Mouse (Mus musculus) cerebellum, adult 2 months (tissue): Measurements from ENCODE around the gene Tmem186.

Experiments
- CTCF ChIP-seq: fragments of 200-500 bp; IDR thresholded peaks from 2 replicates; pipeline ENCODE4 v1.5.1; 2011; ENCODE audit warnings: low read depth, mild to moderate bottlenecking, control low read depth, low read length, moderate library complexity, borderline replicate concordance; ENCODE audit not compliant: insufficient read depth
- POLR2A ChIP-seq: fragments of 200-500 bp; IDR thresholded peaks from 2 replicates; pipeline ENCODE4 v1.6.1; 2011; ENCODE audit warnings: low read length, control low read depth, borderline replicate concordance; ENCODE audit not compliant: insufficient read depth

- TF ChIP-seq CTCF (no peak), POLR2A (no peak)
These were observed 29.7 kb upstream of the Tmem186 start for GRCm38 (mm10) chr16:8667261-8667660.
